Mouse (Mus musculus): ENCODE measurements around the gene Cdt1. TPM values are rescaled to one million over a fixed set of nuclear protein-coding genes. Genes with fewer than 3 reads are reported as not detected.

Gene Cdt1
- polyA plus RNA-seq (2012; rRNA removed), result 58.4 and 71.0 TPM in 2 replicates

DNA sequence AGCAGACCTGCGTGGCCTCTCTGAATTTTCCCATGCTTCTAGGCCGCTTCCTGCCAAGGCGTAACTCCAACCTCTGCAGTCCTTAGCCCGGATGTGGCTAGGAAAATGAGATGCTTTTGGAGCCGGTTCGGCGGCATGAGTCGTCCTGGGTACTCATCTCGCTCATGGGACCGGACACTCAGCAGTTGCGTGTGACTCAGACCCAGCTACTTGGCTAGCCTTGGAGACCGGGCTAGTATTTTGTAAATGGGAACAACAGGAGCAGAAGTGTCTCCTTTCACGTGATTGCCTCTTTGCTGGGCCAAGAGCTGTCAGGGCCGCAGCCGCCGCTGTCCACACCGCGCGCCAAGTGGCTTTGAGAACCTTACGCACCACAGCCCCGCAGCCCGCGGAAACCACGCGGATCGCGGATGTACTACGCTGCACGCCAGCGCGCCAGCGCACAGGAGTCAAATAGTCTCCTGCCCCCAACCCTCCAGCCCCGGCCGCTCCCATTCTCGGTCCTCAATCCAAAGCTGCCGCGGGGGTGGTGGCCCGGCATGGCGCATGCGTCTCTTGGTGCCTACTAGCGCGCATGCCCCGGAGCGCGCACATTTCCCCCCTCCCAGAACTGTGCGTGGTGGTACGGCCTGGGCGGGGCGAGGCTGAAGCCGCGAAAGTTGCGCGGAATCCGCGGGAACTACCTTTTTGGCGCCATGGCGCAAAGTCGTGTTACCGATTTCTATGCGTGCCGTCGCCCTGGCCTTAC lies at the start of gene Cdt1:
TSS of gene Cdt1 (plus strand) at position 655 of the 748 bp plus-strand sequence.

DNA sequence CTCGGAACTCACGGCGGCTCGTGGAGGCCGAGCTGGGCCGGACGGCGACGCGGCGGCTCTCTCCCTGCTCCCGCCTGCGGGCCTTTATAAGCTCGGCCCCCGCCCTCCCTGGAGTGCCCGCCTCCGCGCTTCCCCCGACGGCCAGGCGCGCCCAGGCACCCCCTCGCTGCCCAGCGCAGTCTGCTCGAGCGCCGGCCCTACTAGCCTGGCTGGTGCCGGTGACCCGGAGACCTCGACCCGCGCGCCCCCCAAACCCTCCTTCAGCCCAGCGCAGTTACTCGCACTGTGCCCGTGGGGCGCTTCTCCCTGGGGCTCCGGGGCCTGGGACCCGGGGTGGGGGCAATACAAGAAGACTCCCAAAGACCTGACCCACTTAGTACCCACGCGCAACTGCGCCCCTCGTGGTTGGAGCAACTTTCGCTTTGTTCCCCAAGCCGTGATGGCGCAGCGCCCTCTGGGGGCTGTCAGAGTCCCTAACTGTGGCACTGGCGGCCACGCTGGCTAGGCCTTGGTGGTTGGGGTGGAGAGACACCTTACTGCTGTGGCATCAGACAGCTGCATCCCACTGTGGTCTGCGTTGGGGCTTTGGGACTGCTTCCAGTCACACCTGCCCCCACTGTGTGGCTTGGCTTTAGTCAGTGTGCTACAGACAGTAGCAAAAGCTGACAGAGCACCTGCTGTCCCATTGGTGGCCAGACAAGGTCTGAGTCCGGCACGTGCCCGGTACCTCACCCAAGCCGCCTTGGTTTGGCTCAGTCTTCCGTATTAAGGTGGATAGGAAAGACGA lies 16.4 kb upstream of the Cdt1 start, which contains the start of gene Piezo1:
TSS of gene Piezo1 (minus strand) at position 65 of the 787 bp plus-strand sequence.

DNA sequence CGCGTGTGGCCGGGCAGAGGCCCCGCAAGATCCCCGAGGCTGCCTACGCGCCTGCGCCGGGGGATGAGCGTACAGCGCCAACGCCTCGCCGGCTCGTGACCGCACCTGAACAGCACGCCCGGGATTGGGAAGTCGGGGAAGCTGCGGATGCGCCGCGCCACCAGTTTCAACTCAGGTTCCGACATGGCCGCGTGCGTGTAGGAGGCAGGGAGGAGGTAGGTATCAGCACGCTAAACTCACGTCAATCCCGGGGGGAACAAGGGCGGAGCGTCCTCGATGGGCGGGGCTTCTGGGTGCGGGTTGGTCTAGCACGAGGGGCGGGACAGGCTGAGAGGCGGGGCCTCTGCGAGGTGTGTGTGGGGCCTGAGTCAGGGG lies 8.8 kb downstream of the Cdt1 start, which contains the start of gene Aprt:
TSS of gene Aprt (minus strand) at position 262 of the 375 bp plus-strand sequence.

DNA sequence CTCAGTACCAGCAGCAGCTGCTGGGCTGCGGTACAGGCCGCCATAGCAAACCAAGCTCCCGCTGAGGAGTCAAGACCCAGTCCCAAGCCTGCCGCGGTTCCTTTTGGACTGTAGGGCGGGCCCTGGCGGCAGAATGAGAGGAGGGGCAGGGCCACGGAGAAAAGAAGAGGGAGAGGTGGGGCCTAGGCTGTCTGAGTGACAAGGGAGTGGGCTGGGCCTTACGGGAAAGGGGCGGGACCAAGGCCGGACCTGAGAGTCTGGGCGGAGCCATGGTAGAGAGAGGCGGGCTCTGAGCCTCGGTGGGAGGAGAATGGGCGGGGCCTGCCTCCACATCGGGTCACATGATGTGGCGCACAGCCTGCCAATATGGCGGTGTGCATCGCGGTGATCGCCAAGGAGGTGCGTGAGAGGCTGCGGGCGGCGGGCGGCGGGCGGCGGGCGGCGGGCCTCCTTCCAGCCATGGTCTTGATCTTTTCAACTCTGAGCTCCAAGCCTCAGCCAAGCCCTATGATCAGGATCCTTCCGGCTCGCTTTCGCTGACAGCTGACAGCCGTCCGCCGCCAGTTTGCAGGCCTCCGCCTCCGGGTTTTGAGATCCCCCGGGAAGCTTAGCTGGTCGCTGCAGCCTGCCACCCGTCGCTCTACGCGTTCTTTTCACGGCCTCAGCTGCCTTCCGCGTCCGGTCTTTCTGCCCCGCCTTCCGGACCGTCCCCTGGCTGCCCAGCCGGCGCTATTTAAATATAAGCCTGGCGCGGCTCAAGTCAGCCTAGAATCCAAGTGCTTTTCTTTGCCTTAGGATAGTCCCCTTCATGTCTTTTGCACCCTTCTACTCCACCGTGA lies 43.7 kb downstream of the Cdt1 start, which contains the start of the genes Galns and Trappc2l:
TSS of gene Galns (minus strand) at position 169 of the 839 bp plus-strand sequence.
TSS of gene Trappc2l (plus strand) at position 346 of the 839 bp plus-strand sequence.

DNA sequence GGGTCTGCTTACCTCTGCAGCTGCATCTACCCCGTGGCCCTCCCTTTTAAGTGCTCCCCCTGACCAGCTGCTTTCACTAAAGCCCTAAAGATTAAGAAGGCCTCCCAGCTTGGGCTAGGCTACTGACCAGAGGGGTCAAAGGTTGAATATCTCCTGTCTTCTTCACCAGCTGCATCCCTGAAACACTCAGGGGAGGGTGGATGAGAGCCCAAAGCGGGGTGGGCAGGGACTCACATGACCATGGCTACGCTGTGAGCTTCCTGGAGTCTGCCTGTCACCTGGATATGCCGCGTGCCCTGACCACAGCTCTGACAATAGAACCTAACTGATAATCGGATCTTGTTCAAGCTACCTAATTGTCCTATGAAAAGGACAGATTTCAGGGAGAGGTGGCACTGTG lies 54.9 kb downstream of the Cdt1 start, which contains the start of gene Pabpn1l:
TSS of gene Pabpn1l (minus strand) at position 13 of the 400 bp plus-strand sequence.

Other genes starting within 250 kb of the Cdt1 start
- not detected in 2 replicates for gene Trhr2, start 207.3 kb upstream of the Cdt1 start, polyA plus RNA-seq (2012; rRNA removed)
- 20.3 and 21.4 TPM in 2 replicates for gene Zc3h18, start 191.4 kb upstream of the Cdt1 start, polyA plus RNA-seq (2012; rRNA removed)
- gene Il17c, start 146.0 kb upstream of the Cdt1 start, polyA plus RNA-seq (2012; rRNA removed), result 0.08 and 0.10 TPM in 2 replicates
- 64.4 and 75.2 TPM in 2 replicates for gene Cyba, start 135.1 kb upstream of the Cdt1 start, polyA plus RNA-seq (2012; rRNA removed)
- gene Mvd, start 124.6 kb upstream of the Cdt1 start, polyA plus RNA-seq (2012; rRNA removed), result 18.8 and 20.3 TPM in 2 replicates
- 0.14 and 0.17 TPM in 2 replicates for gene Snai3, start 107.3 kb upstream of the Cdt1 start, polyA plus RNA-seq (2012; rRNA removed)
- gene Rnf166, start 92.0 kb upstream of the Cdt1 start, polyA plus RNA-seq (2012; rRNA removed), result 9.0 and 11.7 TPM in 2 replicates
- gene Ctu2, start 91.9 kb upstream of the Cdt1 start, polyA plus RNA-seq (2012; rRNA removed), result 11.3 and 11.4 TPM in 2 replicates
- 52.1 and 60.1 TPM in 2 replicates for gene Piezo1, start 16.7 kb upstream of the Cdt1 start, polyA plus RNA-seq (2012; rRNA removed)
- gene Aprt, start 8.9 kb downstream of the Cdt1 start, polyA plus RNA-seq (2012; rRNA removed), result 81.5 and 95.1 TPM in 2 replicates
- gene Galns, start 43.4 kb downstream of the Cdt1 start, polyA plus RNA-seq (2012; rRNA removed), result 3.9 and 4.5 TPM in 2 replicates
- gene Trappc2l, start 43.6 kb downstream of the Cdt1 start, polyA plus RNA-seq (2012; rRNA removed), result 23.7 and 27.7 TPM in 2 replicates
- not detected in 2 replicates for gene Pabpn1l, start 54.7 kb downstream of the Cdt1 start, polyA plus RNA-seq (2012; rRNA removed)
- 1.3 and 2.1 TPM in 2 replicates for gene Cbfa2t3, start 131.1 kb downstream of the Cdt1 start, polyA plus RNA-seq (2012; rRNA removed)
- gene Acsf3, start 207.5 kb downstream of the Cdt1 start, polyA plus RNA-seq (2012; rRNA removed), result 5.3 and 5.5 TPM in 2 replicates

Measured in liver, embryonic 14 days (tissue).